Mouse (Mus musculus): ENCODE results near the gene Smchd1.
"Not testable (repeated sequence)": the region's sequence is repeated elsewhere in the genome, so short reads cannot be mapped to it uniquely, and the experiment has no call there.

The Smchd1 gene

DNA sequence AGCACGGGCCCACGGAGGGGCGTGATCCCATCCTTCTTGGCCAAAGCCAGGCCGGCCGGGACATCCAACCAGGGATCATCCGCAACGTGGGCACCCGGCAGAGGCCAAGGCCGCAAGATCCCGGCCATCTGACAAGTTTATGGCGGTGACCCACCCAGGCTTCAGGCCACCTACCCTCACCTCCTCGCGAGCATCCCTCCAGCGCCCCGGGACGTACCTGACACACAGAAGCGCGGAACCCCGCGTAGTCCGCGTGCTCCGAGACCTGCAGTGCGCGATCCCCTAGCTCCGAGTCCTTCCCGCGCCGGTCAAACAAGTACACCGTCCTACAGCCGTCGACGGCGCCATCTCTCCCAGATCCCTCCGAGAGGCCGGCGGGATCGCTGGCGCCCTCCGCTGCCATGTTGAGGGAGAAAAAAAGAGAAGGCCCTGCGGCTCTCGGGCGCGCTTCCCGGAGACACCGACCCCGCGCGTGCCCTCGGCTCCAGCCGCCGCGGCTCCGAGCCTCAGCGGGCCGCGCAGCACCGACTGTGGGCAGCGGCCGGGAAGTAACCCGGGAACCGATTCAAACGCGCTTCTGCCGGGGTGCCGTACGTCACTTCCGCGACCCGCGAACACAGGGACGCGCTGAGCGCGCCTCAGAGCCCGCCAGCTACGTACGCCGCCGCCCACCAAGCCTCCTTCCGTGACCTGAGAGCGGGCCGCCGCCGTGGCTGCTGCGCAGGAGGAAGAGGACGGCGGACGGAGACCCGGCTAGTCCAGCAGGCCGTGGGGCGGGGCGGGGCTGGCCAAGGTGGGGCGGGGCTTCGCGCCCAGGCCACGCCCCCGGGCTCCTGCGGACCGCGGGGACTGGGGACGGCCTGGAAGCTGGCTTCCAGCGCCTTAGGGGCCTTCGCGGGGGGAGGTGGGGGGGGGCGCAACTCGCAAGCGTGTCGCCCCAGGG, at the start of gene Smchd1:
TSS of gene Smchd1 (minus strand) at position 582 of the 943 bp plus-strand sequence.
- peak; percentile 94 for DNase-seq (ENCODE audit: low read depth, low spot score)

DNA sequence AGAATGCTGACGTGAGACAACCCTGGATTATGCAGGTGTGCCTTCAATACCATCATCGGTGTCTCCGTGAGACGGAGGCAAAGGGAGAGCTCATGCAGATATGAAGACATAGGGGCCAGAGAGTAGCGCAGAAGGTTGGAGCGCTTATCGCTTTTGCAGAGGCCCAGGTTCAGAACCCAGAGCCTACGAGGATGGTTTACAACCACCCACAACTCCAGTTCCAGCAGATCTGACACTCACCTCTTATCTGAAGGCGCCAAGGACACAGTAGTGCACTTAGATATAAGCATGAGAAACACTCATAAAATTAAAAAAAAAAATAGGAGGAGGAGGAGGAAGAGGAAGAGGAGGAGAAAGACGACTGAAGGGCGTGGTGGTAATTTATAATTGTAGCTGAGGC, 35.2 kb upstream of the Smchd1 start:
- no peak for DNase-seq (ENCODE audit: low read depth, low spot score)

- no peak for DNase-seq (ENCODE audit: low read depth, low spot score)
Measured at GRCm38 (mm10) chr17:71506832-71507231, 31.7 kb upstream of the Smchd1 start.

DNA sequence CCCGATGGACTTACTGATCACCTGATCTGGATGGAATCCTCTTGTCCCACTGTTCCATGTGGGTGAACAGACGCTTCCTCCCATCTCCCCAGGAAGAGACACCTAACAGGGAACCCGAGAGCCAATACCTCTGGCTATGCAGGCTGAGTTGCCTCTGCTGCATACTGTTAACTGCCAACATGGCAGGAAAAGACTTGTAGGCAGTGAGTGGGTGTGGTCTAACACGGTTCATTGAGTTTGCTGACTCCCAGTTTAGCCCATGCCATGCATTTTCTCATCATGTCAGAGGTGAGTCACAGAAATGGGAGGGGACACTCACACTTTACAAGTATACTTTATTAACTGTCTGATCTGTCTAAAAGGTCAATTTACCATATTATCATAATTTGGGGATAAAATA, 20.6 kb upstream of the Smchd1 start:
- no peak for DNase-seq (ENCODE audit: low read depth, low spot score)

DNA sequence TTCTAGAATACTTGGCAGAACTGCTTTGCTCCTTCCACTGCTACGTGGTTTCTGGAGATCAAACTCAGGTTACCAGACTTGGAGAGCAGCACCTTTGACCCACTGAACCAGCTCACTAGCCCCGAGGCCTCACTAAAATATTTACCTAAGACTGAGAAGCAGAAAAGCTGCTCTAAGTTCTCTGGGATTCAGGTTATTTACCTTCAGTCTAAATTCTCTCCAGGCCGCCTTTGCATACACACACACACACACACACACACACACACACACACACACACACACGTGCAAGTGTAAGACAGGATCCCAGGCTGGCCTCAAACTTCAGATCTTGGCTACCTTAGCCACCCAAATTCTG, 16.2 kb upstream of the Smchd1 start:
- DNase-seq (ENCODE audit: low read depth, low spot score), result no peak

DNA sequence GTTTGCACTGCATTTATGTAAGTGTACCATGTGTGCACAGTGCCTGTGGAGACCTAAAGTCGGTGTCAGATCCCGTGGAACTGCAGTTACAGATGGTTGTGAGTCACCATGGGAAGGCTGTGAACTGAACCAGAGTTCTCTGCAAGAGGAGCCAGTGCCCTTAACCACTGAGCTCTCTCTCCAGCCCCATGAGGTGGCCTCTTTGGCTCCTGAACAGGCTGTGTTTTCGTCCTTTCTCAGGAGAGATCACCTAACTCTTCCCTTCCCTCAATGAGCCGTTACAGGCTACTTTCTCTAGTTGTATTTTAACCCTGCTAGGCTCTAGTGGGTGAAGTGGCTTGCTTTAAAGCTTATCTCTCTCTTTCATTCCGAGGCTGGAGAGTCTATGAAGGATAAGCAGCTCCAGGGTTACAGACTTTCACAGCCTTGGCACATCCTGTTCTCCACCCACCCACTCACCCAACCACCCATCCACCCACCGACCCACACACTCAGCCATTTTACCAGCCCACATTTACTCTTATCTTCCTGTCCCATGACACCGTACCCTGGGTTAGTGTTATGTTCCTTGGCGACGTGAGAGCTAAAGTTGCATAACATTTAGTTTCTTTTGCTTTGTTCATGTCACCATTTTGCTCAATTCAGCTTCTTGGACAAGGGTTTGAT, 15.7 kb upstream of the Smchd1 start:
- no peak for DNase-seq (ENCODE audit: low read depth, low spot score)

GRCm38 (mm10) chr17:71489703-71490461, 14.7 kb upstream of the Smchd1 start:
- no peak for DNase-seq (ENCODE audit: low read depth, low spot score)

DNA sequence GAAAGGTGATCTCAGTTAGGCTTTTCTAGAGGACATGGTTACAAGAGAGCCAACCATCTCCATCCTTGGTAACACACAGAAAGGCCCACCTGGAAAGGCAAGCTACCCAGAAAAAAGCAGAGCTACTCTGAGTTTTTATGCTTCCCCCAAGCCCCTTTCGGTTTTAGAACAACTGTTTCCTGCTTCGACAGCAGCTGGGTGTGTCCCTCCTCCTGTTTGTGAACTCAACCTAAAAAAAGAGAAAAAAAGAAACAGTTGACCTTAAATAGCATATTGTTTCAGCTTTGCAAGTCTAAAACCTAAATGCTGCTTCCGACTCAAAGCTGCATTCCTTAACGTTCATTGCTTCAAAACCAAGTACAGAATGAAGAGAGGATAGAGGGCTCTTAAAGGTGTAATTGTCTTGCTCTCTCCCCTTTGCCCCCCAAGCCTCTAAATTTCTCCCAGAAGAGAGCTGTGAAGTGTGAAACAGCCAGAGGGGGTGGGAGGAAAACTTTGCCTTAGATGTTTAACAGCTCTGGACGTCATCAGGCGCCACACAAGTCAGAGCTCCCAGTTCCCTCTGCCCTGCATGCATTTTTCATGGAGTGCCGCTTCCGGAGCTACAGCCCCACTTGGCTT, 11.2 kb upstream of the Smchd1 start:
- peak; percentile 9 for DNase-seq (ENCODE audit: low read depth, low spot score)

- no peak for DNase-seq (ENCODE audit: low read depth, low spot score)
Measured at GRCm38 (mm10) chr17:71485791-71486230, 10.7 kb upstream of the Smchd1 start.

DNA sequence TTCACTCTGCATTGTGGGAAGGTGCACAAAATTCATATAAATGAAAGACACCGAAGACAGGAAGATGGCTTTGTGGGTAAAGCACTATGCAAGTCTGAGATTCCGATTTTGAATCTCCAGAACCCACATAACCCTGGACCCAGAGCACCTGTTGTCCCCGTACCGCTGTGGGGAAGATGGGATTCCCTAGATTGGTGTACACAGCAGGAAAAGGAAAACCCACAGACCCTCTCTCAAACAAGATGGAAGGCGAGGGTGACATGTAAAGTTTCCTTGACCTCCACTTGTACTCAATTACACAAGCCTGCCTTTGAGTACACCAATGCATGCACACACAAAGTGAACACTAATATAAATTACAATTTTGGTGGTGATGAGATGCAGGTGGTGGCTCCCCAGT, 9.6 kb upstream of the Smchd1 start:
- no peak for DNase-seq (ENCODE audit: low read depth, low spot score)

GRCm38 (mm10) chr17:71483418-71484060, 8.4 kb upstream of the Smchd1 start:
- DNase-seq (ENCODE audit: low read depth, low spot score), result no peak

DNA sequence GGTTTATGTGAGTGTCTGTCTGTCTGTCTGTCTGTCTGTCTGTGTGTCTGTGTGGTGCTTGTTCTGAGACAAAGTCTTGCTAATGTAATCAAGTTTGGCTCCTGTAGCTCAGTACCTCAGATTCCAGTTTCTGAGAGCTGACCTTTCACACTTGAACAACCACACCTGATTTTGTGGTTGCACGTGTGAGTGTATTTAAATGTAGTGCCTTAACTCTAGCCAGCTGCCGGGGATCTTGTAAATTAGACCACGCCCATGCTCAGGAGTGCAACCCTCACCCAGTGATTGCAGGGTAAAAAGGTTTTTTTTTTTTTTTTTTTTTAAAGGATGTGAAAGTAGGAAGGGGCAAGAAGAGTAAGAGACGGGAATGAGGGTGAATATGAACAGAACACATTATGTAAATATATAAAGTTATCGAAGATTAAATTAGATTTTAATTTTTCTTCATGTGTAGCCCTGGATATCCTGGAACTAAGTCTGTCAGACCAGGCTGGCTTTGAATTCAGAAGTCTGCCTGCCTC, 4.3 kb upstream of the Smchd1 start:
- no peak for DNase-seq (ENCODE audit: low read depth, low spot score)

DNA sequence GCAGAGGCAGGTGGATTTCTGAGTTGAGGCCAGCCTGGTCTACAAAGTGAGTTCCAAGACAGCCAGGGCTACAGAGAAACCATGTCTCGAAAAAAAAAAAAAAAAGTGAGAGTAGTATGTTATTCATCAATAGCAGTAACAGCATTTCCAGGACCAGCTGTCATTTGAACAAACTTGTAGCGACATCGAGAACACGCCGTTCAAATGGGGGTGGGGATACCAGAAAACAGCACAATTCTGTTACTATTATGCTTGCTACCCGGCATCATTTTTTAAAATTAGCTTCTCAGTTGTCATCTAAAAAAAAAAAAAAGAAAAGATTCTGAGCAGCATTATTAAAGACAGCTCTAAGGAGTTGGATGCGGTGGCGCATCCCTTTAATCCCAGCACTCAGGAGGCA, 2.3 kb upstream of the Smchd1 start:
- DNase-seq (ENCODE audit: low read depth, low spot score), result no peak

DNA sequence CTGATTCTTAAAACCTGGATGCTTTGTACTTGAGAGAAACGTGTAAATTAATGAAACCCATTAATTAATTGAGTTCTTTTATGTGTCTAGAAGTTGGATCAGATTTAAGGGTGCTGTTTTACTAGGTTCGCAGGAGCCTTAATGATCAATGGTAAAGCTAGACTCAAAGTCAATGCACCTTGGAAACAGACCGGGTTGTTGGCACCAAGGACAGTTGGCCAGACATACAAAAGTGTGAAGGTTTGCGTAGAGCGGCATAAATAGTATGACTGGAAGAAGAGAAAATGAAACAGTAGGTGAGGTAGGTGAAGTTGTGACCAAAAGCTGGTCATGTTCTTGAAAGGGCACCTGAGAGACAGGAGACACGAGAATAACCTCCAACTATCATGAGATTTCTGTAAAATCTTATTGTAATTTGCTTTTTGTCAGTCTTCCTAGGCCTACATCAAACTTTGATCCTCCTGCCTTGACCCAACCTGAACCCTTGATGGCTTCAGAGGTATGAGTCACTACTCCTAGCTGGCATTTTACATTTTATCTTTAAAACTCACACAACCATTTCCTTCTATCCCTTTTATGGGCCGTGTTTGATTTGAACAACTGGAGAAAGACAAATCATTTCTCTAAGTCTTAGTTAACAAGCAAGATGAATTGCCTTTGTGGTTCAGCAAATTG, 1.3 kb upstream of the Smchd1 start:
- DNase-seq (ENCODE audit: low read depth, low spot score), result no peak

DNA sequence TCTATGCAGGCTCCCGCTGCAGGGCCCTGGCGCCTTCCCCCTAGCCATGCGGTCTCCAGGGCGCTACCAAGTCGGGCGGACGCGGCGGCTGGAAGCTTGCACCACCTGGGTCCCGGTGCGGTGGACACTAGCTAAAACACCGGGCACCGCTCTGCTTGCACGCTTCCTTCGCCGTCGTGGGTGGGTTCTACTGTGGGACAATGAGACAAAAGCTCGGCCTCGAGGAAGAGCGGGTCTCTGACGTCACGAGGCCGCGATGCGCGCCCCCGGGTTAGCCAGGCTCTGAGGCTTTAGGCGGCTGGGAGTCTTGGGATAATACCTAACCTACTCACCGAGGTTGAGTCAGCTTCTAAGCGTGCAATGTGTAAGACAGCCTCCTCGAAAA, 554 bp upstream of the Smchd1 start:
- peak; percentile 89 for DNase-seq (ENCODE audit: low read depth, low spot score)

DNA sequence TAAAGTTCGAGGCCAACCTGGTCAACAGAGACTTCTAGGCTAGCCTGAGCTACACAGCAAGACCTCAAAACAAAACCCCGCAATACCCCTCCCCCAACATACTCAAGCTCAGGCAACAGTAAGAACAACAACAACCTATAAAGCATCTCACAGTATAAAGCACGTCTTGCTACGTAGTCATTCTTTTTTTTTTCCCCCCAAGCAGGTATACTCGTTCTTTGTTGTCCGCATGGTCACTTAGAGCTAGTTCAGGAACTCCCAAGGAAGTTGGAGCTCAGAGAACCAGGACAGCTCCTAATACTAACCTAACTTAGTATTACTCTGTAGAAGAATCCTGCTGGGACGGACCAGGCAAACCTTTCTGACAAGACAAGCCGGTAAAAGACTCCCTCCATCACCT, 1.0 kb downstream of the Smchd1 start:
- DNase-seq (ENCODE audit: low read depth, low spot score), result no peak

GRCm38 (mm10) chr17:71471261-71471660, 3.9 kb downstream of the Smchd1 start:
- no peak for DNase-seq (ENCODE audit: low read depth, low spot score)

GRCm38 (mm10) chr17:71460312-71460711, 14.8 kb downstream of the Smchd1 start:
- no peak for DNase-seq (ENCODE audit: low read depth, low spot score)

DNA sequence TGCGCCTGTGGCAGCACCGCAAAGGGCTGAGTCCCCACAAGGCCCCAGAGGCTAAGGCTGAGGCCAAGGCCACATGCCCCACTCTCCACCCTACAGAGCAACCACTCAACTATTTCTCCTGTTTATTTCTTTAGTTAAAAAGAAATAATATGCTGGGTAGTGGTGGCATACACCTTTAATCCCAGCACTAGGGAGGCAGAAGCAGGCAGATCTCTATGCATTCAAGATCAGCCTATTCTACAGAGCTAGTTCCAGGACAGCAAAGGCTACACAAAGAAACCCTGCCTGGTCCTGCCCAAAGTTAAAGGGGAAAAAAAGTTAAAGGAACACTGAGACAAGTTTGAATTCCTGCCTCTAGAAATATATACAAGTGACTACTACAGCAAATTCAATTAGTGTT, 15.3 kb downstream of the Smchd1 start, which contains the start of gene Gm4707:
TSS of gene Gm4707 (minus strand) at position 101 of the 400 bp plus-strand sequence.
- no peak for DNase-seq (ENCODE audit: low read depth, low spot score)

DNA sequence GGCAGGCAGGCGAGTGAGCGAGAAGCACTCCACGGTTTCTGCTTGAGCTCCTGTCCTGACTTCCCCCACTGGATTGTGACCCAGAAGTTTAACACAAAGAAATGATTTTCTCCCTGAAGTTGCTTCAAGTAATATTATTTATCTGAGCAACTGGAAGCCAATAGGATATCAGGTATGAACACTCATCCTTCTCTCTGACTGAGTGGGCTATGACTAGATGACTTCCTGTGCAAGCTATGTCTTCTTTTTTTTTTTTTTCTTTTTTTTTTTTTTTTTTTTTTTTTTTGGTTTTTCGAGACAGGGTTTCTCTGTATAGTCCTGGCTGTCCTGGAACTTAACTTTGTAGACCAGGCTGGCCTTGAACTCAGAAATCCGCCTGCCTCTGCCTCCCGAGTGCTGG, 17.8 kb downstream of the Smchd1 start:
- not testable (repeated sequence) for DNase-seq (ENCODE audit: low read depth, low spot score)
